Mouse (Mus musculus) forebrain, embryonic 13.5 days (tissue): ENCODE results near the gene Wfdc5. TPM values are rescaled to one million over a fixed set of nuclear protein-coding genes. Genes with fewer than 3 reads are reported as not detected.
"Not testable (repeated sequence)": the region's sequence is repeated elsewhere in the genome, so short reads cannot be mapped to it uniquely, and the experiment has no call there.

Experiments
- ATAC-seq: fragments of 200-750 bp; cut with Nextera tagmentation; 2 replicates; pipeline ENCODE4 v1.8.0; 2017
- H3K27ac ChIP-seq: fragments of 300-500 bp; sonication (generic); 2 replicates; pipeline ENCODE4 v1.5.1; 2015; ENCODE audit warnings: inconsistent platforms, mild to moderate bottlenecking, moderate library complexity
- H3K27me3 ChIP-seq: fragments of 300-500 bp; sonication (generic); 2 replicates; pipeline ENCODE4 v1.6.1; 2015; ENCODE audit warnings: mild to moderate bottlenecking, inconsistent platforms
- H3K36me3 ChIP-seq: fragments of 300-500 bp; sonication (generic); 2 replicates; pipeline ENCODE4 v1.6.1; 2015; ENCODE audit warnings: mild to moderate bottlenecking, inconsistent platforms; ENCODE audit not compliant: poor library complexity, severe bottlenecking
- H3K4me1 ChIP-seq: fragments of 300-500 bp; sonication (generic); 2 replicates; pipeline ENCODE4 v1.6.1; 2015; ENCODE audit warnings: inconsistent platforms
- H3K4me2 ChIP-seq: fragments of 300-500 bp; sonication (generic); 2 replicates; pipeline ENCODE4 v1.6.1; 2015; ENCODE audit warnings: inconsistent platforms, mild to moderate bottlenecking, moderate library complexity
- H3K4me3 ChIP-seq: fragments of 300-500 bp; sonication (generic); 2 replicates; pipeline ENCODE4 v1.5.1; 2015; ENCODE audit warnings: mild to moderate bottlenecking, inconsistent platforms
- H3K9ac ChIP-seq: fragments of 300-500 bp; sonication (generic); 2 replicates; pipeline ENCODE4 v1.6.1; 2015; ENCODE audit warnings: mild to moderate bottlenecking, inconsistent platforms
- H3K9me3 ChIP-seq: fragments of 300-500 bp; sonication (generic); replicated peaks from 2 replicates; pipeline ENCODE4 v1.6.1; 2016; ENCODE audit warnings: inconsistent platforms
- WGBS: fragments of 180-500 bp; shearing (Covaris S2); methylation state at CpG from one replicate; pipeline ENCODE4 v1.1.7; 2015; 5-methylcytosine and 5-hydroxymethylcytosine counted together
- polyA plus RNA-seq: library from polyadenylated mRNA; unstranded; fragments of >200 nt; fragmentation: Nextera tagmentation; extraction: Ambion mirVana; gene quantifications from 2 replicates; pipeline ENCODE4 v1.2.1, GENCODE M21; 2015

The Wfdc5 gene
- not detected in 2 replicates for polyA plus RNA-seq

- Histone ChIP-seq H3K36me3 (no peaks in the 10 kb centered on the region), H3K9ac (no peak within 1 kb of the TSS), H3K27ac (no peak within 1 kb of the TSS), H3K4me3 (no peak within 1 kb of the TSS), H3K9me3 (no peaks in the 10 kb centered on the region), H3K4me1 (peaks cover 4% of the 10 kb centered on the region; the same call in 1 of the 2 replicates), H3K4me2 (no peak within 1 kb of the TSS), H3K27me3 (no peaks in the 10 kb centered on the region)
- ATAC-seq = no peak
- 80% methylated on average over 7 of the region's 7 CpGs for WGBS
These were observed at the start of gene Wfdc5 for GRCm38 (mm10) chr2:164182692-164183255. TSS of gene Wfdc5 (minus strand) at chr2:164182742.

GRCm38 (mm10) chr2:164228361-164229070, 46.0 kb upstream of the Wfdc5 start:
- ATAC-seq = no peak
- no peak overlapping the region for H3K4me2 ChIP-seq
- no peaks in the 10 kb centered on the region for H3K27me3 ChIP-seq
- no peak overlapping the region for H3K9ac ChIP-seq
- no peak overlapping the region for H3K27ac ChIP-seq
- no peaks in the 10 kb centered on the region for H3K4me1 ChIP-seq
- H3K36me3 ChIP-seq = no peaks in the 10 kb centered on the region
- no peaks in the 10 kb centered on the region for H3K9me3 ChIP-seq
- H3K4me3 ChIP-seq = no peak overlapping the region
- 90% methylated on average over 8 of the region's 8 CpGs for WGBS

- Histone ChIP-seq H3K27me3 (no peaks in the 10 kb centered on the region), H3K4me1 (no peaks in the 10 kb centered on the region), H3K36me3 (no peaks in the 10 kb centered on the region), H3K4me3 (no peak within 1 kb of the TSS), H3K9ac (no peak within 1 kb of the TSS), H3K4me2 (no peak within 1 kb of the TSS), H3K9me3 (no peaks in the 10 kb centered on the region), H3K27ac (no peak within 1 kb of the TSS)
- 88% methylated on average over 11 of the region's 11 CpGs for WGBS
- no peak for ATAC-seq
These were observed 39.0 kb upstream of the Wfdc5 start, which contains the start of gene Wfdc15b for GRCm38 (mm10) chr2:164221522-164221921. TSS of gene Wfdc15b (minus strand) at chr2:164221660.

GRCm38 (mm10) chr2:164219295-164219694, 36.8 kb upstream of the Wfdc5 start:
- Histone ChIP-seq H3K9me3 (no peaks in the 10 kb centered on the region), H3K4me2 (no peak overlapping the region), H3K9ac (no peak overlapping the region), H3K27me3 (no peaks in the 10 kb centered on the region), H3K4me1 (no peaks in the 10 kb centered on the region), H3K27ac (no peak overlapping the region), H3K4me3 (no peak overlapping the region), H3K36me3 (no peaks in the 10 kb centered on the region)
- no peak for ATAC-seq
- WGBS = 88% methylated on average over 9 of the region's 9 CpGs

GRCm38 (mm10) chr2:164212711-164213110, 30.2 kb upstream of the Wfdc5 start:
- H3K27me3 ChIP-seq = no peaks in the 10 kb centered on the region
- H3K9me3 ChIP-seq = no peaks in the 10 kb centered on the region
- H3K27ac ChIP-seq = no peak overlapping the region
- ATAC-seq = no peak
- no peaks in the 10 kb centered on the region for H3K4me1 ChIP-seq
- WGBS = 81% methylated on average over 5 of the region's 5 CpGs
- no peak overlapping the region for H3K4me2 ChIP-seq
- H3K9ac ChIP-seq = no peak overlapping the region
- H3K4me3 ChIP-seq = no peak overlapping the region
- H3K36me3 ChIP-seq = no peaks in the 10 kb centered on the region

GRCm38 (mm10) chr2:164210892-164211291, 28.4 kb upstream of the Wfdc5 start:
- H3K36me3 ChIP-seq = no peaks in the 10 kb centered on the region
- no peak overlapping the region for H3K4me3 ChIP-seq
- no peaks in the 10 kb centered on the region for H3K27me3 ChIP-seq
- ATAC-seq = no peak
- no peak overlapping the region for H3K4me2 ChIP-seq
- H3K9me3 ChIP-seq = no peaks in the 10 kb centered on the region
- 95% methylated on average over 4 of the region's 4 CpGs for WGBS
- no peaks in the 10 kb centered on the region for H3K4me1 ChIP-seq
- no peak overlapping the region for H3K27ac ChIP-seq
- H3K9ac ChIP-seq = no peak overlapping the region

GRCm38 (mm10) chr2:164206676-164207075, 24.1 kb upstream of the Wfdc5 start:
- Histone ChIP-seq H3K4me1 (no peaks in the 10 kb centered on the region), H3K27me3 (no peaks in the 10 kb centered on the region), H3K36me3 (no peaks in the 10 kb centered on the region), H3K27ac (no peak overlapping the region), H3K4me3 (no peak overlapping the region), H3K9ac (no peak overlapping the region), H3K9me3 (no peaks in the 10 kb centered on the region), H3K4me2 (no peak overlapping the region)
- ATAC-seq = no peak
- WGBS = 86% methylated on average over 4 of the region's 4 CpGs

- not testable (repeated sequence) for H3K4me3 ChIP-seq, H3K27me3 ChIP-seq, H3K4me2 ChIP-seq, ATAC-seq, H3K27ac ChIP-seq, H3K9me3 ChIP-seq, H3K36me3 ChIP-seq, H3K4me1 ChIP-seq, H3K9ac ChIP-seq
- 91% methylated on average over 10 of the region's 10 CpGs for WGBS
These were observed 23.5 kb upstream of the Wfdc5 start for GRCm38 (mm10) chr2:164206011-164206410.

- no peaks in the 10 kb centered on the region for H3K27me3 ChIP-seq
- H3K4me3 ChIP-seq = no peak within 1 kb of the TSS
- no peak within 1 kb of the TSS for H3K9ac ChIP-seq
- WGBS = 82% methylated on average over 20 of the region's 20 CpGs
- ATAC-seq = no peak
- H3K9me3 ChIP-seq = no peaks in the 10 kb centered on the region
- no peak within 1 kb of the TSS for H3K4me2 ChIP-seq
- no peak within 1 kb of the TSS for H3K27ac ChIP-seq
- H3K36me3 ChIP-seq = no peaks in the 10 kb centered on the region
- no peaks in the 10 kb centered on the region for H3K4me1 ChIP-seq
These were observed 17.2 kb upstream of the Wfdc5 start, which contains the start of gene Wfdc15a for GRCm38 (mm10) chr2:164199626-164200327. TSS of gene Wfdc15a (minus strand) at chr2:164200130.

- Histone ChIP-seq H3K4me2 (no peak overlapping the region), H3K27me3 (no peaks in the 10 kb centered on the region), H3K9me3 (no peaks in the 10 kb centered on the region), H3K4me1 (no peaks in the 10 kb centered on the region), H3K9ac (no peak overlapping the region), H3K4me3 (no peak overlapping the region), H3K27ac (no peak overlapping the region), H3K36me3 (no peaks in the 10 kb centered on the region)
- WGBS = 86% methylated on average over 5 of the region's 5 CpGs
- ATAC-seq = no peak
These were observed 14.1 kb upstream of the Wfdc5 start for GRCm38 (mm10) chr2:164196700-164196990.

GRCm38 (mm10) chr2:164195971-164196699, 13.6 kb upstream of the Wfdc5 start:
- Histone ChIP-seq H3K4me3 (no peak overlapping the region), H3K36me3 (no peaks in the 10 kb centered on the region), H3K9me3 (no peaks in the 10 kb centered on the region), H3K4me1 (no peaks in the 10 kb centered on the region), H3K27ac (no peak overlapping the region), H3K27me3 (no peaks in the 10 kb centered on the region), H3K9ac (no peak overlapping the region), H3K4me2 (no peak overlapping the region)
- WGBS = 90% methylated on average over 5 of the region's 5 CpGs
- ATAC-seq = no peak
